Mouse (Mus musculus) bone marrow, adult 2 months (tissue): Measurements from ENCODE around the gene Gdf7. TPM values are rescaled to one million over a fixed set of nuclear protein-coding genes. Genes with fewer than 3 reads are reported as not detected.

Experiments used
- H3K27ac ChIP-seq: fragments of 200-500 bp; 2 replicates; pipeline ENCODE4 v1.5.1; 2012; ENCODE audit warnings: low read depth, mild to moderate bottlenecking, control low read depth, inconsistent platforms, low read length; ENCODE audit not compliant: control insufficient read depth, poor library complexity, insufficient read depth
- H3K4me1 ChIP-seq: fragments of 200-500 bp; 2 replicates; pipeline ENCODE4 v1.6.1; 2011; ENCODE audit warnings: low read length; ENCODE audit not compliant: control insufficient read depth, insufficient read depth
- H3K4me3 ChIP-seq: fragments of 200-500 bp; replicated peaks from 2 replicates; pipeline ENCODE3; 2011; ENCODE audit warnings: mild to moderate bottlenecking, low read depth, low read length, control low read depth; ENCODE audit not compliant: control insufficient read depth
- CTCF ChIP-seq: fragments of 200-500 bp; IDR thresholded peaks from 2 replicates; pipeline ENCODE4 v1.5.1; 2011; ENCODE audit warnings: low read length, control low read depth; ENCODE audit not compliant: control insufficient read depth, insufficient read depth
- POLR2A ChIP-seq: fragments of 200-500 bp; IDR thresholded peaks from 2 replicates; pipeline ENCODE4 v1.6.1; 2011; ENCODE audit warnings: low read depth, mild to moderate bottlenecking, control low read depth, low read length, borderline replicate concordance; ENCODE audit not compliant: control insufficient read depth
- WGBS: fragments of 180-500 bp; shearing (Covaris S2); methylation state at CpG from one replicate; pipeline ENCODE4 v1.1.7; 2018; 5-methylcytosine and 5-hydroxymethylcytosine counted together
- polyA plus RNA-seq: library from polyadenylated mRNA; stranded (reverse); fragments of >200 nt; gene quantifications from 2 replicates; pipeline ENCODE4 v1.2.4, GENCODE M21; 2011; ENCODE audit warnings: low replicate concordance; ENCODE audit not compliant: missing spikeins, insufficient read depth, insufficient read length

Gene Gdf7
- polyA plus RNA-seq, 1 experiment, result not detected

- no peak for TF ChIP-seq POLR2A
- 86% methylated on average over 8 of the region's 8 CpGs for WGBS
- H3K27ac ChIP-seq, result no peak overlapping the region
- peaks cover 2% of the 10 kb centered on the region; the same call in 1 of the 2 replicates for H3K4me1 ChIP-seq
- no peak overlapping the region for H3K4me3 ChIP-seq
Observed at GRCm38 (mm10) chr12:8333617-8334016, 31.9 kb upstream of the Gdf7 start.

- TF ChIP-seq POLR2A, result no peak
- TF ChIP-seq CTCF, result no peak
- no peak overlapping the region for H3K27ac ChIP-seq
- H3K4me1 ChIP-seq, result peaks cover 2% of the 10 kb centered on the region; the same call in 1 of the 2 replicates
- H3K4me3 ChIP-seq, result no peak overlapping the region
- WGBS, result 74% methylated on average over 5 of the region's 5 CpGs
Observed at GRCm38 (mm10) chr12:8332174-8332542, 30.4 kb upstream of the Gdf7 start.

- Histone ChIP-seq H3K4me3 (no peak overlapping the region), H3K4me1 (peaks cover 2% of the 10 kb centered on the region; the same call in 1 of the 2 replicates), H3K27ac (no peak overlapping the region)
- TF ChIP-seq POLR2A (no peak), CTCF (no peak)
- WGBS, result 85% methylated on average over 14 of the region's 14 CpGs
Observed at GRCm38 (mm10) chr12:8331489-8332173, 29.9 kb upstream of the Gdf7 start.

- Histone ChIP-seq H3K4me1 (no peaks in the 10 kb centered on the region; the same call in 1 of the 2 replicates), H3K27ac (no peak overlapping the region), H3K4me3 (no peak overlapping the region)
- WGBS, result 88% methylated on average over 7 of the region's 7 CpGs
- TF ChIP-seq CTCF (no peak; the same call in 1 of the 2 replicates), POLR2A (no peak)
Observed at GRCm38 (mm10) chr12:8329236-8329635, 27.5 kb upstream of the Gdf7 start.

GRCm38 (mm10) chr12:8327675-8328053 is 25.9 kb upstream of the Gdf7 start:
- TF ChIP-seq POLR2A (no peak), CTCF (no peak)
- H3K4me1 ChIP-seq, result no peaks in the 10 kb centered on the region; the same call in 1 of the 2 replicates
- WGBS, result 83% methylated on average over 1 of the region's 1 CpGs

GRCm38 (mm10) chr12:8326825-8327674 is 25.3 kb upstream of the Gdf7 start:
- no peaks in the 10 kb centered on the region; the same call in 1 of the 2 replicates for H3K4me1 ChIP-seq
- no peak for TF ChIP-seq POLR2A
- peak; percentile 93 for TF ChIP-seq CTCF
- H3K4me3 ChIP-seq, result no peak overlapping the region
- H3K27ac ChIP-seq, result no peak overlapping the region
- WGBS, result 34% methylated on average over 17 of the region's 17 CpGs

More at GRCm38 (mm10) chr12:8327675-8328053, 25.9 kb upstream of the Gdf7 start:
- Histone ChIP-seq H3K27ac (no peak overlapping the region), H3K4me3 (no peak overlapping the region)

GRCm38 (mm10) chr12:8325943-8326522 is 24.3 kb upstream of the Gdf7 start:
- no peak overlapping the region for H3K27ac ChIP-seq
- H3K4me3 ChIP-seq, result no peak overlapping the region
- TF ChIP-seq CTCF, result no peak
- no peak for TF ChIP-seq POLR2A
- H3K4me1 ChIP-seq, result no peaks in the 10 kb centered on the region; the same call in 1 of the 2 replicates
- 86% methylated on average over 17 of the region's 17 CpGs for WGBS
